Mouse (Mus musculus) MEL (cell line): ENCODE data around the gene Fgfr2. TPM values are rescaled to one million over a fixed set of nuclear protein-coding genes. Genes with fewer than 3 reads are reported as not detected.

Source experiments
- DNase-seq: peaks from one replicate; pipeline ENCODE4 v3.0.0; 2011; ENCODE audit warnings: low read depth, low spot score
- H3K27ac ChIP-seq: 2 replicates; pipeline ENCODE4 v1.5.1; 2012; ENCODE audit warnings: low read depth, mild to moderate bottlenecking, control low read depth, low read length, moderate library complexity; ENCODE audit not compliant: control insufficient read depth
- H3K27me3 ChIP-seq, 2 experiments: fragments of 150-350 bp in 1 of 2; sonication (generic) in 1 of 2; 2 replicates each; pipeline ENCODE4 v1.6.1; 2012; ENCODE audit warnings: low read length in 2 of 2, mild to moderate bottlenecking in 2 of 2, improper control_type of control experiment in 1 of 2, moderate library complexity in 1 of 2; ENCODE audit not compliant: insufficient read depth in 2 of 2, control insufficient read depth in 1 of 2
- H3K36me3 ChIP-seq, 2 experiments: 2 replicates each; pipeline ENCODE4 v1.6.1; 2012 to 2014; ENCODE audit warnings: low read length in 2 of 2, improper control_type of control experiment in 1 of 2, inconsistent platforms in 1 of 2, mild to moderate bottlenecking in 1 of 2; ENCODE audit not compliant: insufficient read depth in 2 of 2, control insufficient read depth in 1 of 2
- H3K4me1 ChIP-seq, 2 experiments: fragments of 150-350 bp in 1 of 2; sonication (generic) in 1 of 2; 2 replicates each; pipeline ENCODE4 v1.6.1; 2012; ENCODE audit warnings: low read length in 2 of 2, improper control_type of control experiment in 1 of 2, mild to moderate bottlenecking in 1 of 2; ENCODE audit not compliant: insufficient read depth in 2 of 2, control insufficient read depth in 1 of 2
- H3K4me3 ChIP-seq, 2 experiments: fragments of 150-350 bp in 1 of 2; sonication (generic) in 1 of 2; 2 replicates each; pipeline ENCODE4 v1.5.1; 2012; ENCODE audit warnings: low read depth in 2 of 2, low read length in 2 of 2, mild to moderate bottlenecking in 2 of 2, moderate library complexity in 2 of 2, control low read depth in 1 of 2, improper control_type of control experiment in 1 of 2; ENCODE audit not compliant: control insufficient read depth in 1 of 2, insufficient read depth in 1 of 2
- H3K79me2 ChIP-seq: 2 replicates; pipeline ENCODE4 v1.6.1; 2012; ENCODE audit warnings: mild to moderate bottlenecking, low read length, moderate library complexity; ENCODE audit not compliant: control insufficient read depth, poor library complexity, insufficient read depth
- H3K9ac ChIP-seq: 2 replicates; pipeline ENCODE4 v1.6.1; 2012; ENCODE audit warnings: low read depth, mild to moderate bottlenecking, control low read depth, low read length, moderate library complexity; ENCODE audit not compliant: control insufficient read depth, poor library complexity, severe bottlenecking
- H3K9me3 ChIP-seq: fragments of 150-350 bp; sonication (generic); replicated peaks from 2 replicates; pipeline ENCODE4 v1.6.1; 2012; ENCODE audit warnings: mild to moderate bottlenecking, low read length, improper control_type of control experiment, moderate library complexity; ENCODE audit not compliant: insufficient read depth
- BHLHE40 ChIP-seq: IDR thresholded peaks from 2 replicates; pipeline ENCODE4 v1.6.1; 2012; ENCODE audit warnings: low read depth, mild to moderate bottlenecking, inconsistent platforms, low read length, improper control_type of control experiment, borderline replicate concordance
- CHD2 ChIP-seq: IDR thresholded peaks from 2 replicates; pipeline ENCODE4 v1.6.1; 2011; ENCODE audit warnings: low read length, improper control_type of control experiment
- ELF1 ChIP-seq: IDR thresholded peaks from 2 replicates; pipeline ENCODE4 v1.6.1; 2014; ENCODE audit warnings: low read depth, mild to moderate bottlenecking, inconsistent platforms, low read length, improper control_type of control experiment, moderate library complexity
- EP300 ChIP-seq, 2 experiments: IDR thresholded peaks; 2 replicates each; pipeline ENCODE4 v1.6.1; 2011; ENCODE audit warnings: improper control_type of control experiment in 2 of 2, low read length in 2 of 2, low read depth in 1 of 2, mild to moderate bottlenecking in 1 of 2
- GATA1 ChIP-seq: IDR thresholded peaks from 2 replicates; pipeline ENCODE4 v1.6.1; 2011; ENCODE audit warnings: low read depth, low read length, improper control_type of control experiment
- MEF2A ChIP-seq: IDR thresholded peaks from 2 replicates; pipeline ENCODE4 v1.6.1; 2014; ENCODE audit warnings: low read depth, mild to moderate bottlenecking, inconsistent platforms, low read length, improper control_type of control experiment; ENCODE audit not compliant: poor library complexity, insufficient replicate concordance, severe bottlenecking; ENCODE audit errors: extremely low read depth
- MXI1 ChIP-seq: IDR thresholded peaks from 2 replicates; pipeline ENCODE4 v1.6.1; 2011; ENCODE audit warnings: mild to moderate bottlenecking, low read depth, low read length, improper control_type of control experiment
- MYC ChIP-seq: IDR thresholded peaks from 2 replicates; pipeline ENCODE4 v1.6.1; 2011; ENCODE audit warnings: low read depth, mild to moderate bottlenecking, low read length, improper control_type of control experiment, moderate library complexity
- NRF1 ChIP-seq: IDR thresholded peaks from 2 replicates; pipeline ENCODE4 v1.6.1; 2014; ENCODE audit warnings: low read depth, mild to moderate bottlenecking, inconsistent platforms, low read length, improper control_type of control experiment, moderate library complexity; ENCODE audit not compliant: poor library complexity, insufficient read depth, severe bottlenecking
- POLR2AphosphoS2 ChIP-seq: IDR thresholded peaks from 2 replicates; pipeline ENCODE4 v1.6.1; 2011; ENCODE audit warnings: low read length, improper control_type of control experiment
- POLR2AphosphoS5 ChIP-seq: IDR thresholded peaks from 2 replicates; pipeline ENCODE4 v1.6.1; 2012; ENCODE audit warnings: low read depth, borderline replicate concordance, mild to moderate bottlenecking, inconsistent platforms, low read length, moderate library complexity, mixed read lengths
- RAD21 ChIP-seq: IDR thresholded peaks from 2 replicates; pipeline ENCODE4 v1.6.1; 2011; ENCODE audit warnings: mild to moderate bottlenecking, low read depth, low read length, improper control_type of control experiment
- SMC3 ChIP-seq: IDR thresholded peaks from 2 replicates; pipeline ENCODE4 v1.6.1; 2011; ENCODE audit warnings: low read depth, low read length, improper control_type of control experiment
- TAL1 ChIP-seq: IDR thresholded peaks from 2 replicates; pipeline ENCODE4 v1.6.1; 2012; ENCODE audit warnings: mild to moderate bottlenecking, inconsistent platforms, low read length, moderate library complexity, mixed read lengths
- TCF12 ChIP-seq: IDR thresholded peaks from 2 replicates; pipeline ENCODE4 v1.6.1; 2014; ENCODE audit warnings: low read depth, mild to moderate bottlenecking, inconsistent platforms, low read length, improper control_type of control experiment, moderate library complexity
- UBTF ChIP-seq: IDR thresholded peaks from 2 replicates; pipeline ENCODE4 v1.6.1; 2012; ENCODE audit warnings: low read depth, mild to moderate bottlenecking, inconsistent platforms, low read length, improper control_type of control experiment, moderate library complexity, borderline replicate concordance; ENCODE audit not compliant: insufficient read depth
- USF2 ChIP-seq, 2 experiments: IDR thresholded peaks; 2 replicates each; pipeline ENCODE4 v1.6.1; 2011 to 2012; ENCODE audit warnings: improper control_type of control experiment in 2 of 2, low read length in 2 of 2, borderline replicate concordance in 1 of 2, inconsistent platforms in 1 of 2, low read depth in 1 of 2, mild to moderate bottlenecking in 1 of 2; ENCODE audit not compliant: insufficient read depth in 1 of 2
- ZC3H11A ChIP-seq: IDR thresholded peaks from 2 replicates; pipeline ENCODE4 v1.6.1; 2012; ENCODE audit warnings: low read depth, mild to moderate bottlenecking, inconsistent platforms, low read length, improper control_type of control experiment
- ZKSCAN1 ChIP-seq: IDR thresholded peaks from 2 replicates; pipeline ENCODE4 v1.6.1; 2012; ENCODE audit warnings: low read depth, mild to moderate bottlenecking, inconsistent platforms, low read length, improper control_type of control experiment, moderate library complexity
- ZMIZ1 ChIP-seq: IDR thresholded peaks from 2 replicates; pipeline ENCODE4 v1.6.1; 2012; ENCODE audit warnings: low read depth, mild to moderate bottlenecking, inconsistent platforms, low read length, improper control_type of control experiment, moderate library complexity
- polyA plus RNA-seq, 2 experiments: library from polyadenylated mRNA; stranded (reverse) in 1 of 2; unstranded in 1 of 2; fragments of >175 nt in 1 of 2; fragments of >200 nt in 1 of 2; gene quantifications; 2 replicates each; pipeline versions ENCODE4 v1.2.1 to v1.2.4; 2012; ENCODE audit warnings: low replicate concordance in 2 of 2, low read depth in 1 of 2; ENCODE audit not compliant: insufficient read length in 2 of 2, insufficient read depth in 1 of 2, missing spikeins in 1 of 2
- total RNA-seq: library from RNA; depleted of rRNA; stranded (reverse); fragments of 300-350 nt; gene quantifications from 2 replicates; pipeline ENCODE4 v1.2.3, GENCODE M21; 2012

Gene Fgfr2
- total and polyA plus RNA-seq, 3 experiments = not detected

DNA sequence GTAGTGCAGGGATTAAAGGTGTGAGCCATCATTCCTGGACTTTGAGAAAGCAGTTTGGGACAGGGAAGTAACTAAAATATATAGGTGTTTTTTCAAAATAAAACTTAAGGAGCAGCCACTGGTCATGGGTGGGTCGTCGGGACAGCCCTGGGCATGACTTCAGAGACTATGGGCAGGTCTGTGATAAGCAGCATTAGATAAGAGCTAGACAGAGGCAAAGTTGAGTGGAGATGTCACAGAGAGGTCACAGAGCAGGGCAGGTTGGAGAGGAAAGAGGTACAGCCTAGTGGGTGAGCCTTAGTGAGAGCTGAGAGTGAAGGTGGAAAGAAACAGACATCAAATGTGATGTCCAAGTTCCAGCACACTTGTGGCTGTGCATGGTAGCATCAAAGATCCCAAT is 2086.1 kb downstream of the Fgfr2 start:
- H3K4me3 ChIP-seq = no peak overlapping the region
- no peak overlapping the region for H3K27ac ChIP-seq
- no peak for DNase-seq
- no peak overlapping the region for H3K9ac ChIP-seq
- H3K36me3 ChIP-seq = no peaks in the 10 kb centered on the region
- H3K79me2 ChIP-seq = no peaks in the 10 kb centered on the region
- no peaks in the 10 kb centered on the region; a peak in 1 of 4 replicates for H3K27me3 ChIP-seq
- H3K4me1 ChIP-seq = no peaks in the 10 kb centered on the region
- no peak for TF ChIP-seq GATA1
- no peak for TF ChIP-seq ZC3H11A
- no peak for TF ChIP-seq USF2 (IDR thresholded peaks at IDR 0.05; ENCODE audit: borderline replicate concordance in 1 of 2, insufficient read depth in 1 of 2, low read depth in 1 of 2, low read length in 2 of 2)
- TF ChIP-seq MEF2A = no peak
- TF ChIP-seq BHLHE40 = no peak
- no peak for TF ChIP-seq RAD21
- TF ChIP-seq ZKSCAN1 = no peak
- no peak for TF ChIP-seq NRF1
- TF ChIP-seq MYC = no peak
- no peak for TF ChIP-seq TAL1
- no peaks in the 10 kb centered on the region for H3K9me3 ChIP-seq

DNA sequence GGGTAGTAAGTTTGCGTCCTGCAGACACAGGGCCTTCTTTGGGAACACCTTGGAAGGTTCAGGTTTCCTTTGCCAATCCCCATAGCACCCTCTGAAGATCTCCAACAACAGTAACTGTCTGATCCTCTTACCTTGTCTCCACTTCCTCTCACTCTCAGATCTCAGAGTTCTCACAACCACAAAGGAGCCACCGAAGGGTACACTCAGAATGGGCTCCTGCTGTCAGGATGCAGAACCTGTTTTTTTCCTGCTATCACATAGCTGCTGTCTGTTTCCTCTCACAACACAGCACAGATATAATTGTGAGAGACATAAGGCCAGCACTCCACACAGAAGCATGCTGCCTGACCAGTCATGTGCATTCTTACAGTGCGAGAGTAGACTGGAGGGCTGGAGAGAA is 2086.8 kb downstream of the Fgfr2 start:
- Histone ChIP-seq H3K4me3 (no peak overlapping the region), H3K27ac (no peak overlapping the region), H3K9ac (no peak overlapping the region), H3K79me2 (no peaks in the 10 kb centered on the region), H3K4me1 (no peaks in the 10 kb centered on the region), H3K9me3 (no peaks in the 10 kb centered on the region), H3K36me3 (no peaks in the 10 kb centered on the region), H3K27me3 (no peaks in the 10 kb centered on the region; a peak in 1 of 4 replicates)
- TF ChIP-seq MXI1 (no peak), USF2 (IDR thresholded peaks at IDR 0.05; ENCODE audit: borderline replicate concordance in 1 of 2, insufficient read depth in 1 of 2, low read depth in 1 of 2, low read length in 2 of 2) (no peak), SMC3 (no peak), MEF2A (no peak), ZMIZ1 (no peak), ELF1 (no peak), RAD21 (no peak), ZC3H11A (no peak), POLR2AphosphoS2 (no peak), TAL1 (no peak), TCF12 (no peak), EP300 (IDR thresholded peaks at IDR 0.05; ENCODE audit: low read depth in 1 of 2, low read length in 2 of 2) (no peak), POLR2AphosphoS5 (no peak), UBTF (no peak), CHD2 (no peak)
- DNase-seq = no peak
